Mouse (Mus musculus): Measurements from ENCODE around the gene Foxo3. TPM values are rescaled to one million over a fixed set of nuclear protein-coding genes. Genes with fewer than 3 reads are reported as not detected.

Gene Foxo3
- 10 to 100 TPM; 73.1 to 78.6 TPM for total RNA-seq (2021)

- intact Hi-C loops (cut with DNase I), result loop anchor here (5.0 to 10.0 kb wide), 5 partner anchors 249 to 762 kb away; partner anchors contain the start of gene Cd164
These were observed at the start of gene Foxo3 for GRCm38 (mm10) chr10:42276507-42277345. TSS of gene Foxo3 (minus strand) at chr10:42276755.

DNA sequence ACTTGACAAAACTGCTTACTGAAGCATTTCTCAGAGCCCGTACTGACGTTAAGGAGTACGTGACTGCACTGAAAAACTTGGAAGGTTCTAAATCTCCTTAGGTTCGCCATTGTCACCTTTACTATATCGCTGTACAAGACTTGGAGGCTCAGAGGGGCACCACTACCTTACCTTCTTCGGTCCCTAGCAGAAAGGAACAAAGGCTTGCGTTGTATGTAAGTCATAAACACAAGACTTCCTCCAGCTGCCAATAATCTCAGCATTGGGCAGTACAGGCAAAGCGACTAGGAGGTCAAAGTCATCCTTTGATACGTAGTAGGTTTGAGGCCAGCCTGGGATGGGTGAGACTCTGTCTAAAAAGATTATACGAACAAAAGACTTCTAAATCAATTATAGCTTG, 48.8 kb upstream of the Foxo3 start:
- intact Hi-C loops (cut with DNase I), result no loop called here
- DNase-seq (ENCODE audit: low spot score in 2 of 2), result no peak

More at GRCm38 (mm10) chr10:42276507-42277345, at the start of gene Foxo3:
- peak; percentile 92 to 94 for DNase-seq (ENCODE audit: low spot score in 2 of 2)

DNA sequence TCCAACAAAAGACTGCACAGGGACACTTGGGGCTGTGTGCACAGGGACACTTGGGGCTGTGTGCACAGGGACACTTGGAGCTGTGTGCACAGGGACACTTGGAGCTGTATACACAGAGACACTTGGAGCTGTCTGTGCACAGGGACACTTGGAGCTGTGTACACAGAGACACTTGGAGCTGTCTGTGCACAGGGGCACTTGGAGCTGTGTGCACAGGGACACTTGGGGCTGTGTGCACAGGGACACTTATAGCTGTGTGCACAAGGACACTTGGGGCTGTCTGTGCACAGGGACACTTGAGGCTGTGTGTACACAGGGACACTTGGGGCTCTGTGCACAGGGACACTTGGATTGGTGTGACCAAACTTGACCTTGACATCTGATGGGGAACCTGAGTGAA, 47.4 kb upstream of the Foxo3 start:
- intact Hi-C loops (cut with DNase I), result no loop called here

GRCm38 (mm10) chr10:42313222-42313786, 36.7 kb upstream of the Foxo3 start:
- DNase-seq (ENCODE audit: low spot score in 2 of 2), result no peak
- intact Hi-C loops (cut with DNase I), result no loop called here

More for the DNA sequence above, 47.4 kb upstream of the Foxo3 start:
- DNase-seq (ENCODE audit: low spot score in 2 of 2), result no peak

DNA sequence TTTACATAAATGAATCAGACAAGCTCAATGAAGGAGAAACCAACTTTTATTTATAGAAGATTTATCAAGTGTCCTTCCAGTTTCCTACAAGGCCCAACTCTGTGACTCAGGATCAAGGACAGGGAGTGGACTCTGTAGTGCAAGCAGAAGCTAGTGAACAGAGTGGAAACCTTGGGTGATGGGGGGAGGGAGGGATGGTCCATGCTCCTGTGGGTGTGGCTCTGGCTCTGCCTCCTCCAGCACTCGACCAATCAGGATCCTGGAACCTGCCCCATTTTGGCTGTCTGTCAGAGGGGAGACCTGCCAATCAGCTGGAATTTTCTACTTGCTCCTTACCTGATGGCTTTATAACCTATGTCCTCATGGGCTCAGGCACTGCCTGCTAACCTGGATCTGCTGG, 36.0 kb upstream of the Foxo3 start:
- DNase-seq (ENCODE audit: low spot score in 2 of 2), result no peak
- intact Hi-C loops (cut with DNase I), result no loop called here

DNA sequence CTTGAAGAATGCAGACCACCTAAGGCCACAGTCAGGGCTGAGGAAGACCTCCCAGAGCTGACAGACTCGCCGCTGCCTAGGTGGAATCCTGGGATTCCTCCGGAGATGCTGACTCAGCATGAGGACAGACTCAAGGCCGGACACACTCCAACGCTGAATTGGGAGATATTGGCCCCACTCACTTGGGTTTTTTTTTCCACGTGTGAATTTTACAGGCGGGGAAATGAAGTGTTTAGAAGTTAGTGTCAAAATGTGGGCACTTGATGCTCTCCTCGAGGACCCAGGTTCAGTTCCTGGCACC, 32.1 kb upstream of the Foxo3 start:
- intact Hi-C loops (cut with DNase I), result loop anchor here (1.0 to 2.0 kb wide), 2 partner anchors 328 to 426 kb away; no protein-coding TSS in a partner anchor
- no peak for DNase-seq (ENCODE audit: low spot score in 2 of 2)

DNA sequence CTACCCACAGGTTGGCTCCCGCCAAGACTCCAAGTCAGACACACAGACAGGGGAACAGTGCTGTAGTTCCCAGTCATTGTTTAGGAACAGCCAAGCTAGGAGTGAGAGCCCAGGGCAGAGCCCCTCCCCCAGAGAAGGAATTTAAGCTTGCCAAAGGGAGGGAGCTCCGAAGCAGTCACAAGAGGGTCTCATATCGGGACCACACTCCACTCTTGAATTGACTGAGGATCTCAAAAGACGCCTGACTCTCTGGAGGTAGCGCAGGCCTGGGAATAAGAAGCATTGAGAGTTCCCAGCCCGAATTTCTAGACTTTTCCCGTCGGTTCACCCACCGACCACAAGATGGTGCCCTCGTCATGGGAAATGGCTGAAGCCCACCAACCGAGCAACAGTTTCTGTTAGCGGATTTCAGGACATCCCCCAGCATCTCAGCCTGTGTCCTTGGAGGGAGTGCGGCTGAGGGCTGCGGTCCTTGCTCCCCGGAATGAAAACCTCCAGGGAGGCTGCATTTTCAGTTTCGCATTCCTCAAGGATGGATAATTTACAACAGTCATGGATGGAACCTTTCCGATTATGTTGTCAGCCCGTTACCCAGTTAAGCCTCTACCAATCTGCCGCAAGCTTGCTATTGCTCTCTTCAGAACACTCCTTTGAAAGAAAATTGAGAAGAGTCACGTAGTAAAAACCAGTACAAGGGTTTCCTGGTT, 31.6 kb upstream of the Foxo3 start:
- peak; percentile 74 to 81 for DNase-seq (ENCODE audit: low spot score in 2 of 2)
- intact Hi-C loops (cut with DNase I), result loop anchor here (1.0 to 2.0 kb wide), 2 partner anchors 328 to 427 kb away; no protein-coding TSS in a partner anchor

GRCm38 (mm10) chr10:42306422-42306821, 29.9 kb upstream of the Foxo3 start:
- no peak for DNase-seq (ENCODE audit: low spot score in 2 of 2)
- intact Hi-C loops (cut with DNase I), result no loop called here

DNA sequence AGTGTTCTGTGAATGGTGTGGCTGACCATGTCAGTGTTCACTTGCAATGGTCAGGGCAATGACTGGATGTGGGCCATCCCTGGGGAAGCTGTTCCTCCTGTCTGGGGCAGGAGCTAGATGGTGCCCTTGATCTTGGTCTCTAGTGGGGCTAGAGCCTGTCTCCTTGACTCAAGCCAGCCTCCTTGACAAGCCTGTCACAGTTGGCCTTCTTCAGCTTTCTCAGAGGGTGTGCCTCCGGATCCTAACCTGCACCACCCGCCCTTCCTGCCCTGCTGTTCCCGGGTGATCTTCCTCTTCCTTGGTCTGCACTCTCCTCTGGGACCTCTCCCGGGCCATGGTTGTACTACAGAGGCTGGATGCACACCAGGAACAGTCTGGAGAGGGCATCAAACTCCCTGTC, 24.2 kb upstream of the Foxo3 start:
- no peak for DNase-seq (ENCODE audit: low spot score in 2 of 2)
- intact Hi-C loops (cut with DNase I), result no loop called here

DNA sequence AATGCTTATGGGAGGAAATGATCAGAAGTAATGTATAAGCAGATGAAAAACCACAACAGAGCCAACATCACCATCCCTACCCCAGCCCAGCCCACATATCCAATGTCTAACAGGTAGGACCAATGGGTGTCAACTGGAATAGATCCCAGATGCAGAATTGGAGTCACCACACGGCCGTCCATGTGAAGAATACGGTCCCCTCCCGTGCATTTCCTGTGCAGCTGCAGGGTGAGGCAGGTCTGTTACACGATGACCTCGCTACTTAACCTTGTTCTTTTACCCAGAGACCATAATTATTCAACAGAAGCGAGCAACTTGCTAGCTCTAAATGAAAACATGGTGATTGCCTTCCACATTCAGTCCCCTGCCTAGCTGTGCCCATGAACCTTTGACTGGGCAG, 23.4 kb upstream of the Foxo3 start:
- intact Hi-C loops (cut with DNase I), result loop anchor here (5.0 to 10.0 kb wide), 2 partner anchors 468 to 605 kb away; no protein-coding TSS in a partner anchor
- no peak for DNase-seq (ENCODE audit: low spot score in 2 of 2)

- intact Hi-C loops (cut with DNase I), result loop anchor here (5.0 to 10.0 kb wide), 2 partner anchors 467 to 605 kb away; no protein-coding TSS in a partner anchor
- no peak for DNase-seq (ENCODE audit: low spot score in 2 of 2)
These were observed 22.9 kb upstream of the Foxo3 start for GRCm38 (mm10) chr10:42299426-42299825.

- no peak for DNase-seq (ENCODE audit: low spot score in 2 of 2)
- intact Hi-C loops (cut with DNase I), result loop anchor here (5.0 to 10.0 kb wide), 2 partner anchors 466 to 603 kb away; no protein-coding TSS in a partner anchor
These were observed 21.4 kb upstream of the Foxo3 start for GRCm38 (mm10) chr10:42297954-42298353.

DNA sequence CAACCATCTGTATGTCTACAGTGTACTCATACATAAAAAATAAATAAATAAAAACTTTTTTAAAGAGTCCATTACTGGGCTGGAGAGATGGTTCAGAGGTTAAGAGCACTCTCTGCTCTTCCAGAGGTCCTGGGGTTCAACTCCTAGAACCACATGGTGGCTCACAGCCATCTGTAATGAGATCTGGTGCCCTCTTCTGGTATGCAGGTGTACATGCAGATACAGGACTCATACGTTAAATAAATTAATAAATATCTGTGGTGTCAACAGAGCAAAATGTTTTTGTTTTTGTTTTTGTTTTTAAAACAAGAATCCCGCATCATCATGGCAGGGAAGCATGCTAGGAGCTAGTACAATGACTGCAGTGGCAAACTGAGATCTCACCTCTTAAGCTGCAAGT, 20.6 kb upstream of the Foxo3 start:
- no peak for DNase-seq (ENCODE audit: low spot score in 2 of 2)
- intact Hi-C loops (cut with DNase I), result loop anchor here (5.0 to 10.0 kb wide), 2 partner anchors 465 to 602 kb away; no protein-coding TSS in a partner anchor

GRCm38 (mm10) chr10:42296559-42296958, 20.0 kb upstream of the Foxo3 start:
- intact Hi-C loops (cut with DNase I), result loop anchor here (5.0 to 10.0 kb wide), 2 partner anchors 464 to 602 kb away; no protein-coding TSS in a partner anchor
- no peak for DNase-seq (ENCODE audit: low spot score in 2 of 2)

- DNase-seq (ENCODE audit: low spot score in 2 of 2), result no peak
- intact Hi-C loops (cut with DNase I), result loop anchor here (1.0 to 10.0 kb wide), 3 partner anchors 315 to 600 kb away; no protein-coding TSS in a partner anchor
These were observed 18.5 kb upstream of the Foxo3 start for GRCm38 (mm10) chr10:42295028-42295427.

DNA sequence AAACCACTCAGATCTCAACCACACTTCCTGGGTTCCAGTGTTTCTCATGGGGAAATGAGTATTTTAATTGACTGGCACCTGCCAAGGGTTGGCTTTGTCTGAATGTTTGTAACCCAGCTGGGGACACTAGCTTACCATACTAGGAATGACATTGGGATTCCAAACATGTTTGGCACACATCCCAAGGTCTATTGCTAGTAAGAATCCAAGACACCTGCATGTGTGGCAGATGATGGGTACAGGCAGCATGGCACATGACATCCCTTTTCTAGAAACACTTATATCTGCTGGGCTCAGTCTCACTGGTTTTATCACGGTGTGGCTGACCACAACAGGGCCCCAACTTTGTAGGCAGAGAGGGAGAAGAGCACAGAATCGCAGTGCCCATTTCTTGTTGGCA, 17.8 kb upstream of the Foxo3 start:
- DNase-seq (ENCODE audit: low spot score in 2 of 2), result no peak
- intact Hi-C loops (cut with DNase I), result loop anchor here (10.0 kb wide), 1 partner anchor 600 kb away; no protein-coding TSS in a partner anchor

DNA sequence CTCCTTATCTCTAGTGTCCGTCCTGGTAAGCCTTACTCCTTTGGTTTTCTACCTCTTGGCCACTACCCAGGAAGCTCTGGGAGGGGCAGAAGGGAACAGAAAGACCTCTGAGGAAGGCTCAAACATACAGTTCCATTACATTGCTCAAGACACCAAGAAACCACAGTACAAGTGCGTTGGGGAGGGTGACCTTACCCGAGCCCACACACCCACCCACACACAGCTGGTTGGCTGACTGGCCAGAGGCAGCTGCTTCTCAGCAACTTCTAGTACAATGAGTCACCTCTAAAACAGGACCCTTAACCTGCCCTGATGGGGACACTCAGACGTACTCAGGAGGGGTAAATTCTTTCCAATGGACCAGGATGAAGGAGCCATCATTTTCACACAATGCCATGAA, 17.3 kb upstream of the Foxo3 start:
- DNase-seq (ENCODE audit: low spot score in 2 of 2), result no peak
- intact Hi-C loops (cut with DNase I), result loop anchor here (10.0 kb wide), 1 partner anchor 599 kb away; no protein-coding TSS in a partner anchor

GRCm38 (mm10) chr10:42291360-42291759, 14.8 kb upstream of the Foxo3 start:
- DNase-seq (ENCODE audit: low spot score in 2 of 2), result no peak
- intact Hi-C loops (cut with DNase I), result loop anchor here (10.0 kb wide), 1 partner anchor 597 kb away; no protein-coding TSS in a partner anchor

DNA sequence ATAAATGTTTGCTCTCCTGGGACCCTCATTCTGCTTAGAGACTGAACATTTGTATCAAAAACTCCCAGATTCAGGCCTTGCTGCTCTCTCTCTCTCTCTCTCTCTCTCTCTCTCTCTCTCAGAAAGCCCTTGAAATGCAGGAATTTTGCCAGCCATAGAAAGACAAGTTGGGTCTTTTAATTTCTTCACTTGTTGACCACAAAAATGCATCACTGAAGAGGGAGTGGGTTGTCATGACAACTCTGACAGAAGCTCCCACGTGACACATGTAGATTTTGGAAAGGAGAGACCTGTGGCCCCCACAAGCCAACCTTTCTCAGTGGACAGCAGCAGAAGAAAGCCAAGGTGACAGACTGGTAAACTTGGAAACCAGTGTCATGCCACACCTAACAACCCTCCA, 11.1 kb upstream of the Foxo3 start:
- no peak for DNase-seq (ENCODE audit: low spot score in 2 of 2)
- intact Hi-C loops (cut with DNase I), result no loop called here
